Mouse (Mus musculus) NIH3T3 (cell line): ENCODE results near the gene Rpsa.
"Not testable (repeated sequence)": the region's sequence is repeated elsewhere in the genome, so short reads cannot be mapped to it uniquely, and the experiment has no call there.

Source experiments
- DNase-seq: peaks from one replicate; pipeline ENCODE4 v3.0.0-alpha.2; 2012; ENCODE audit warnings: low read depth

Gene Rpsa

GRCm38 (mm10) chr9:120127538-120128251 lies at the start of gene Rpsa:
Gene Rpsa, plus strand, starts transcription at chr9:120127689.
- peak; percentile 97 for DNase-seq

- DNase-seq = no peak
These were observed 49.2 kb upstream of the Rpsa start for GRCm38 (mm10) chr9:120078241-120078640.

- no peak for DNase-seq
These were observed 47.6 kb upstream of the Rpsa start for GRCm38 (mm10) chr9:120079901-120080300.

- peak; percentile 21 for DNase-seq
These were observed 46.9 kb upstream of the Rpsa start for GRCm38 (mm10) chr9:120080546-120081108.

- DNase-seq = no peak
These were observed 46.2 kb upstream of the Rpsa start for GRCm38 (mm10) chr9:120081247-120081646.

- DNase-seq = no peak
These were observed 45.5 kb upstream of the Rpsa start for GRCm38 (mm10) chr9:120081967-120082366.

GRCm38 (mm10) chr9:120082691-120083090 lies 44.8 kb upstream of the Rpsa start:
- no peak for DNase-seq

GRCm38 (mm10) chr9:120083158-120083894 lies 44.2 kb upstream of the Rpsa start:
- no peak for DNase-seq

- DNase-seq = no peak
These were observed 43.1 kb upstream of the Rpsa start for GRCm38 (mm10) chr9:120084406-120084805.

- no peak for DNase-seq
These were observed 38.4 kb upstream of the Rpsa start for GRCm38 (mm10) chr9:120089125-120089524.

- DNase-seq = no peak
These were observed 36.4 kb upstream of the Rpsa start for GRCm38 (mm10) chr9:120091086-120091485.

- DNase-seq = no peak
These were observed 35.7 kb upstream of the Rpsa start, which contains the start of gene Ccr8 for GRCm38 (mm10) chr9:120091696-120092238. Gene Ccr8, plus strand, starts transcription at chr9:120092114.

- no peak for DNase-seq
These were observed 33.8 kb upstream of the Rpsa start for GRCm38 (mm10) chr9:120093701-120094100.

- DNase-seq = no peak
These were observed 31.6 kb upstream of the Rpsa start for GRCm38 (mm10) chr9:120095886-120096285.

- peak; percentile 79 for DNase-seq
These were observed 28.8 kb upstream of the Rpsa start for GRCm38 (mm10) chr9:120098682-120099081.

GRCm38 (mm10) chr9:120099304-120099703 lies 28.2 kb upstream of the Rpsa start:
- no peak for DNase-seq

GRCm38 (mm10) chr9:120101165-120101564 lies 26.3 kb upstream of the Rpsa start:
- no peak for DNase-seq

- DNase-seq = not testable (repeated sequence)
These were observed 18.5 kb upstream of the Rpsa start for GRCm38 (mm10) chr9:120108953-120109352.

- peak; percentile 95 for DNase-seq
These were observed 17.1 kb upstream of the Rpsa start, which contains the start of gene Slc25a38 for GRCm38 (mm10) chr9:120110211-120111018. Gene Slc25a38, plus strand, starts transcription at chr9:120110374.

GRCm38 (mm10) chr9:120111156-120111945 lies 16.1 kb upstream of the Rpsa start:
- DNase-seq = no peak

GRCm38 (mm10) chr9:120112472-120112871 lies 15.0 kb upstream of the Rpsa start:
- no peak for DNase-seq
